Mouse (Mus musculus) effector memory CD4-positive, alpha-beta T cell, adult 7 months (primary cell): ENCODE data around the gene Etd. TPM values are rescaled to one million over a fixed set of nuclear protein-coding genes. Genes with fewer than 3 reads are reported as not detected.

Experiments used
- polyA plus RNA-seq: library from polyadenylated mRNA; unstranded; fragments of 100-300 nt; shearing (Covaris generic); gene quantifications from one replicate; pipeline ENCODE4 v1.2.1, GENCODE M21; 2017

The Etd gene
- not detected for polyA plus RNA-seq

GRCm38 (mm10) chrX:53434618-53435017 lies at the start of gene Etd:
TSS of gene Etd (plus strand) at chrX:53434918.

Other genes starting within 250 kb of the Etd start
- gene Plac1, start 194.8 kb upstream of the Etd start, polyA plus RNA-seq, result not detected
- gene Fam122b, start 165.1 kb upstream of the Etd start, polyA plus RNA-seq, result 7.9 TPM
- gene Fam122c, start 161.5 kb upstream of the Etd start, polyA plus RNA-seq, result not detected
- 12.4 TPM for gene Mospd1, start 64.4 kb upstream of the Etd start, polyA plus RNA-seq
- 9.5 TPM for gene Rtl8c, start 173.1 kb downstream of the Etd start, polyA plus RNA-seq
- not detected for gene Gm14597, start 174.1 kb downstream of the Etd start, polyA plus RNA-seq
- gene Rtl8a, start 208.8 kb downstream of the Etd start, polyA plus RNA-seq, result 7.4 TPM
- gene Rtl8b, start 235.5 kb downstream of the Etd start, polyA plus RNA-seq, result 5.9 TPM